Mouse (Mus musculus): ENCODE measurements at regions not wholly inside any gene's neighbourhood (a gene's known extent, or its start where the extent isn't known, plus 50 kb on each side); places are given as distances from the start of the nearest gene placed in this dataset.
A peak's percentile ranks its signal among the peaks of the same experiment; 100 is the strongest.

DNA sequence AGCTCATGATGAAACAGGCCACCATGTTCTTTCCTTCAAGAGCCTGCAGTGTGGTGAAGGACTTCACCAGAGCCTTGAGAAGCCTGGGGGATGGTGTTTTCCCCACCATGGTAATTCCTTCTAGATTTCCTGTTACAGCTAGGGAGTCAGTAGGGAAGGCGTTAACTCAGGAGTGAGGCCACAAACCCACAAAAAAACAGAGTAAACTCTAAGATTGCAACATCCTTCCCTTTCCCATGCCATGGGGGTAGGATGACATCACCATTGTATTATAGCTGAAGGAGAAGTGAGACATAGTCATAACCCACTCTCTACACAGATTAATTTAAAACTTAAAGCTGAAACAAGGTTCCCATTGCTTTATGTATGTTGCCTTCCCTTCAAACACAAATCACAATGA is 218.7 kb upstream of the F930015N05Rik start:
- DNase-seq: no peak

DNA sequence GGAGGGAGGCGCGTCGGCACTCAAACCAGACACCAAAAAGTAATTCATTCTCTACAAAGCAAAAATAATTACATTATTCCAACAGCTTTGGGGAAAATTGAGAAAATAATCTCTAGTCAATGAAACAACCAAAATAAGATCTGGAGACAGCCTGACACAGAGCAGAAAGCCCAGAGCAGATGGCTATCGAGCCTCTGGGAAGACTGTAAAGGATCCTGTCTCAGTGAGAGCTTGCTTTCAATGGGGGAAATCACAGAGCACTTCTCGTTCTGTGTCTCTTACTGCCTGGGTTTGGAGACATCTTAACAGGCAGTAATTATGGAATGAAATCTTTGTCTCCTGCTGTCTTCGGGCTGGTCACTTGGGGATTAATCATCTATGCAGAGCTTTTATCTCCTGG is 226.7 kb upstream of the F930015N05Rik start:
- DNase-seq: no peak

DNA sequence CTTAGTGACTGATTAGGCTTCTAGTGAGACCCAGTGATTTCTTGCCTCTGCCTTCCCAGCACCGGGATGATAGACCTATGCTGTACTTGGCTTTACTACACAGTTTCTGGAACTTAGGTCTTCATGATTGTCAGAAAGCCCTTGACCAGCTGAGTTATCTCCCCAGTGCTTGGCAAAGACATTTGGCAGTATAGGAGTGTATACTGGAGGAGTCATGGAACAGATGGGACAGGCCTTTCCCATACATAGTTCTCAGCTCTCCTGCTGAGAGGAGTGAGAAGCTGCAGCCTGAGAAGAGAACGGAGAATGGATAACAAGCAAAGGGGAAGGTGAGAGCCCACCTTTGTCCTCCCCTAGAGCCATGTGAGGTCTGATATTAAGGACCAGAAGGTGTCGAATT is 230.6 kb upstream of the F930015N05Rik start:
- DNase-seq: no peak

DNA sequence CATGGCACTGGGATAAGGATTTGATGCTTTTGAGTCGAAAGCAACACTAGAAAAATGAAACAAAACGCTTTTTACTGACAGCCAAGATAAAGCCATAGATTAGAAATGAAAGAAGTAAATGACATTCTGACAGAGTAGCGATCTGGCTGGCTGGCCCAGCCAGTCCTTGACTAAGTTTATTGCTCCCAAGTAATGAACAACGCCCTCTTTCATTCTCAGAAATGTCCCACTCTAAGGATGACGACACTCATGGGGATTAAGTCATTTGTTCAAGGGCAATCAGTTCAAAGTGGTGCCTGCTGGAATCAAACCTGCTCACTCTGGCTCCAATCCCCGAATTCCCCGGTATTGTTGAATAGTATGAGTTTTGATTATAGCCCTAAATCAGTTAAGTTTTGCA is 231.1 kb upstream of the F930015N05Rik start:
- no peak for DNase-seq

DNA sequence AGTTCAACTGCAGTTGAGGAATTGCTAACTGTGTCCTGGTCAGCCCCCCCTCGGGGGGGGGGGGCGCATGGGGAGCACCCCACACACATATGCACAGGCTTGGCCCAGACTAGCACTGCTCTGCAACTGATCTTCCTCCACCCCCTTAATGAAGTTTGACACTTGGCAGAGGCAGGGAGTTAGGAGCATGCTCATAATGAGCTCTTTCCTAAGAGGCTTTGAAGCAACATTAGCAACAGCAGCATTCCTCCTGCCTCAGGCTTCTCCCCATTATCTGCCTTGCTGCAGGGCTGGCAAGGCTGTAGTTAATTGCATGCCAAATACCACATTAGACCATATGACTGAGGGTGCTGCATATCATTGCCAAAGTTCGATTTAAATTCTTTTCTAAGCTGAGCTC is 235.4 kb upstream of the F930015N05Rik start:
- DNase-seq: no peak

DNA sequence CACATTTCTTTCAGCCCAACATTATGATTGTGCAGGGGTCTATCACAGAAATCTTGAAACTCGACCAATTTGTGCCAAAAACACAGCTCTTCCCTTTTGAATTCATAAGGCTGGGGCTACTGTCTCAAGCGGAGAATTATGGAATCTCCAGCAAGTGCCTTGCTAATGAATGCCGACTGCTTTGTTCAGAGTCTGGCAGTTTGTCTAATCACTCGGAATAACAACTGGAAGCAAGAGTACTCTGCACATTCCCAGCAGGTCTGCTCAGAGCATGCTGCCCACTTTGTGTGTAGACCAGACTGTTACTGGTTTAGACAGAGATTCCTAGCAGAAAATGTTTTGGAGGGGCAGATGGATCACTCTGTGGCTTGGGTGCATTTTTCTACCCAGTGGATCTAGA is 237.1 kb upstream of the F930015N05Rik start:
- no peak for DNase-seq

DNA sequence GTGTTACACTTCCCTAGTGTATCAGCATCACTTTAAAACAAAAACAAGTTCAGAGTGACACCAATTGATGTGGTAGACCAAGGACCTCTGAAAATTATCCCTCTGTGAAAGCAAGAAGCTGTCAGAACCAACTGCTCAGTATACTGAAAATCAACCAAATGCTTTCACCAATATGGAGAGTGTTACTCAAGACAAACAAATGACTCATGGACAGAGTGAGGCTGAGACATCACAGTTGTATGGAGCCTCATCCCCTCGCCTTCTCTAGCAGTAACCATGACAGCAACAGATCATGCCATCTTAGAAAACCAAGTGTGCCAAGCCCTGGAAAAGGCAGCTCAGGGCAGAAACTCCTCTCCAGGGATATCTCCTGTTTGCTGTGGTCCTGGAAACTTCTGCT is 267.3 kb upstream of the F930015N05Rik start:
- DNase-seq: no peak

DNA sequence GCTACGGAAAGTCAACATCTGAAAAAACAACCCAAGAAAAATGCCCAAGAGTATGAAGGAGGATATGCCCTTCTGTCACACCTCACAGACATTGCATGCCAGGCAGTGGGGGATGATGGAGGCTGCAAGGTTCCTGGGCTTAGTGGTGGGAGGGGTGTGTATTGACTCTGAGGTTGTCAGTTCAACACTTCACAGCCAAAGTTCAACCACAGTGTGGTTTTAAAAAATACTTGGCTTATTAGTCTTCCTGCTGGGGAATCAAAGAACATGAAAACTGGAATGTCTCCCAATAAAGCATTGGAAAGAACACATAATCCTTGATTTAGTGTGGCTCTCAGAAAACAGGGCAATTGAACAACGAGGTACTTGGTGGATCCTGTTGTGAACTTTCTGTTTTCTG is 267.0 kb upstream of the Elac2 start:
- DNase-seq: no peak

DNA sequence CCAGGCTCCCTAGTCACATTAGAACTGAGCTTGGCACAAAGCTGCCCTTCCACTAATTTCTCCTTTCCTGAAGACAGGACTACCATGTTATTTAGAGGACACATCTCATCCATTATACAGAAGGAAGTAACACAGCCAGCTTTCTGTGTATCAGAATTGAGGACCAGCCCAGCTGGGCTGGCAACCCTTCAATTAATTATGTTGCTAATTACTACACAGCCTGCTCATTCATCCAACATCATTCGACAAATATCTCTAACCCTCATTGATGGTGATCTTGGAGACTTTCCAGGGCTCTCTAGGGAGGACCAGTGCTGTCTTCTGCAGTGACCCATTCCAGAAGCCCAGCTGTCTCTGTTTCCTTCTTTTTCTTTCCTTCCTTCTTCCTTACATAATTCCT is 263.7 kb upstream of the Elac2 start:
- DNase-seq: no peak

DNA sequence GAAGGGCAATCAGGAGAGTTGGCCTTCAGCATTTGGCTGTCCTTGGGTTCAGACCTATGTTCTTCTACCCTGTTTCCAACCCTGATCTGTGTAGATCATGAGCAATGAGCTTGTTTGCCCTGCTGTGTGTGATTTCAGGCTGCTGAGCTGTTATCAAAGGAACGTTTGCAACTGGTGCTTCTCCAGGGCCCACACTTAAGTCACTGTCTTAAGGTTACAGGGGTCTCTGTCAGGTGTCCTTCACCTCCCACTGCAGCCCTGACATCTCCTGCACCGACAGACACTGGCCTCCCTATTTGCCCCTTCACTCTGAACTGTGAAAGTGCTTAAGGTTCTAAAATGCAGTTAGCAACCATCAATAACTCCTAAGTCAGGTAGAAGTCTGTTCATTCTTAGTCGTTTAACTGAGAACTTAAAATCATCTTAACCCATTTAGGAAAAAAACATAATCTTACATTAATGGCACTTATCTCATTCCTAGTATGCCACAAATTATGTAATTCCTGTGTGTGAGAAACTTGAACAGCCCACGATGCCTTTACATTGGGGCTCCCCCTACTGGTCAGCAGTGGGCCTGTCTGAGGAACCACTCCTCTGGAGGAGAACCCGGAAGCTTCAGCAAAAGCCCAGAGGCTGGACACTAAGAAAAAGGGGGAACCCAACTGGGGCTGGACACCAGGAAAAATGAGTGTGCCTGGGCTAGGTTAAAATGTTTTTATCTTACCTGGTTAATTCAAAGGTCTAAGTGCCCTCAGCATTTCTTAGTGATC is 260.3 kb upstream of the Elac2 start:
- DNase-seq: peak; percentile 66

DNA sequence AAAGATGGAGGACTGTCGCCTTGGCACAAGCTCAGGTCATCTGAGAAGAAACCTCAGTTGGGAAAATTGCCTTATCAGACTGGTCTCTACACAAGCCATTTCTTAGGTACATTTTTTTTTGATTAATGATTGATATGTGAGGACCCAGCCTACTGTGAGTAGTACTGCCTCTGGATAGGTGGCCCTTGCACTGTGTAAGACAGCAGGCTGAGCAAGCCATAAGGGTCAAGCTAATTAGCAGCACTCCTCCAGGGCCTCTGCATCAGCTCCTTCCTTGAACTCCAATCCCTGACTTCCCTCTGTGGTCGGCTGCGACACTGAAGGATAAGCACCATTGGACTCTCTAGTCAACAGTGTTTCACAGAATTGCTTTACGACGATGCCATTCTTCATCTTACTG is 252.6 kb upstream of the Elac2 start:
- no peak for DNase-seq

DNA sequence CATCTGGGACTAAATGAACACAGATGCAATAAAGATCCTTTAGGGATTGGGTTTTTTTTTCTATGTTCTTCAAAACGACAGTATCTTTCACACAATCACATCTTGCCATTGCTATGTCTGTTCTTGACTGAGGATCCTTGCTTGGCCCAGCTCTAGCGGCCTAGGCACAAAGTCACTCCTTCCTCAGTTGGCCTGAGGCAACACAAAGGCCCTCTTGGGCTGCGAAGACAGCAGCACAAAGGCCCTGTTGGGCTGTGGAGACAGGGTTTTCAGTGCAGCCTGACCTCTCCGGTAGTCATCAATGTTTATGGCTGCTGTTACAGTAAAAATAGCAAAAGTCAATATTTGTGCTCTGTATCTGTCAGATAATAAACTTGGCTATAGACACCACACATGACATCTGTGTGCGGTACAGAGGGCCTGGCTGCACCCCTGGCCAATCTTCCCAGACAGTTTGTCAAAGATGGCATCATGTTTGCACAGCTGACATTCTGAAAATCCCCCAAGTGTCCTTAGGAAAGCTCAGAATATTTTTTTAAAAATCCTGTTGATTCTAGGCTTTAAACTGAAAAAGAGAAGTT is 250.9 kb upstream of the Elac2 start:
- no peak for DNase-seq

DNA sequence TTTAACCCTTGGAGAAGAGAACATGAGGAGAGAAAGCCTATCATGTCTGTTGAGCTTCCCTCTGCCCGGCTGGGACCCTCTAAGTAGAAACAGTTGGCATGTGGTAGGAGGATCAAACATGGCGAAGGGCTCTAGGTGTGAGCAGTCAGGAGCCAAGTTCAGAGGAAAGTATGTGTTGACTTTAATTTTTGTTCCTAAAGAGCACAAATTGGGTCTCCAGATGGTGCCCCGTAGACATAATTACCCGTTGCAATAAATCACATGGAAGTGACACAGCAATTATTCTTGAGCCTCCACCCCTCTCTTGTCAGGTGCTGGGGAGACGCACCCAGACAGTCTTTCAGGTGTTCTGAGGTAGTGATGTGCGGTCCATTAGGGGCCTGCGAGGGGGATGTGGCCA is 239.9 kb upstream of the Elac2 start:
- no peak for DNase-seq

DNA sequence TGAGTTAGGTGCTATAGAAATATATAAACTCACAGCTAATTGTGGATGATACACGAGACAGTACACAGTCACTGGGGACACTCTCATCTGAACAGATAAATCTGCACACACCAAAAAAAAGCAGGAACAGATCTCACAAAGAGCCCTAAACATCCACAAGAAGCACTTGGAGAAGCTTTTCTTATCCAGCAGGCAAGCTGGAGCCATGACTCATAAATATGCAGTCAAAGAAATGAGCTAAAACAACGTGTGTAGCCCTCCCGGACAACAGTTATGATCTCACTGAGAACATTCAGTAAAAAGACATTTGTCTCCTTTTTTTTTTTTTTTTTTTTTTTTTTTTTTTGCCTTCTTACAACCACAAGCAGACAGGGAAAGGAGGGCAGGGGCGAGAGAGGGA is 235.1 kb upstream of the Elac2 start:
- no peak for DNase-seq

DNA sequence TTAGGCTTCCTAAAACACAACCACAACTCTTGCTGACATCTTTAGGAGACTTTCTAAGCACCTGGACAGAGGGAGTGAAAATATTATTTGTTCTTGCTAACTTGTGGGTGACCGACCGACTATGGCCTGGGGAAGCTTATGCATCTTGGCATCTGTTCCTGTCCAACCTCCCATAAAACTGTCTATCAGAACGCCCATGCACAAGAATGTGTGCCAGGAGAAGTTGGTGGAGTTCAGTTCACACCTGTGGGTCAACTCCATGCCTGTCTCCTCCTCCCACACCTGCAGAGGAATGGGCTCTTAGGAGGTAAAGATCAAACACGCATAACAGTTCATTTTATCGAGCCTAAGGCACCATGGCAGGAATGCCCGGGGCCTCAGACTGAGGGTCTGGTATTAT is 232.7 kb upstream of the Elac2 start:
- no peak for DNase-seq

DNA sequence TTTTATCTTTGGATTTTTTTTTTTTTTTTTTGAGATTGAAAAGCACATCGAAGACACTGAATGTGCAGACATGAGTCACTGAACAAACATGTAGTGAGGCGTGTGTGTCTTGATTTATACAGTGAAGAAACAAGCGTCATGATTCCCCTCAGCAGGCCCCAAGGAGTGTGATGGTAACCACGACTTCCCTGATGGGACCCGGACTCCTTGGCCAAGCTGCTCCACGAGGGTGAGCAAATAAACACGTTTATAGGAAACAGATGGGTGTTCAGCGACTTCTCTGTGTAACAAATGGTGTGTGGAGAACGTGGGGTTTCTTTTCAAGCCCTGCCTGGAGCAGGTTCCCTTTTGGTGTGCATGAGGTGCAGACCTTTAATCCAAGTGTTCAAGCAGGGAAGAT is 228.9 kb upstream of the Elac2 start:
- no peak for DNase-seq

DNA sequence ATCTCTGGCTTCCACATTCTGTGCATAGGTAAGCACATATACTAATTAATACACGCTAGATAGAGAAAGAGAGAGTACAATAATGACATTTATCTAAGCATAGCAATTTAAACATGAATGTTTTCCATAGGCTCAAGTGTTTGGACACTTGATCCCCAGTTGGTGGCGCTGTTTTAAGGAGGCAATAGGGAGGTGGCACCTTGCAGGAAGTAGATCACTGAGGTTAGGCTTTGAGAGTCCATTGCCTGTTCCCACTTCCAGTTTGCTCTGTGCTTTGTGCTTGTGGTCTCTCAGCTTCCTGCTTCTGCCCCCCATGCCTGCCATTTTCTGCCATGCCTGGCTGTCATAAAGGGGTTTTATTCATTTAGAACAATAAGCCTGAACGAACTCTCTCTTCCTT is 226.5 kb upstream of the Elac2 start:
- DNase-seq: no peak

DNA sequence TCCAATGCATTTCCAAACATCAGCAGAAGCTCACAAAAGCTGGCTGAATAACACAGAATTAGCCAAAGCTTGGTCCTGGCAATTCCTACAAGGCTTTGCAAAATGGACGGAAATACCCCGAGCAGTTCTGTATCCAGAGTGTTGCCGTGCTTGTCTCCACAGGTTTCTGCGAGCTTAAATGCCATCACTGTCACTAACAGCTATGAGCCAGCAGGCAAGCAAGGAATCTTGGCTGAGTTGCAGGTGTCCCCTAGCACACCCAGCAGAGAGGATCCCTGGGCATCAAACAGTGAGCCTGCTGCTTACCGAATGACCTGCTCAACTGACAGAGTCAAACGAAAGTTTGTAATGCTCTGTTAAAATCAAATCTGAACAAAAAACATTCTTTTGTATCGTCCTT is 226.0 kb upstream of the Elac2 start:
- DNase-seq: no peak

DNA sequence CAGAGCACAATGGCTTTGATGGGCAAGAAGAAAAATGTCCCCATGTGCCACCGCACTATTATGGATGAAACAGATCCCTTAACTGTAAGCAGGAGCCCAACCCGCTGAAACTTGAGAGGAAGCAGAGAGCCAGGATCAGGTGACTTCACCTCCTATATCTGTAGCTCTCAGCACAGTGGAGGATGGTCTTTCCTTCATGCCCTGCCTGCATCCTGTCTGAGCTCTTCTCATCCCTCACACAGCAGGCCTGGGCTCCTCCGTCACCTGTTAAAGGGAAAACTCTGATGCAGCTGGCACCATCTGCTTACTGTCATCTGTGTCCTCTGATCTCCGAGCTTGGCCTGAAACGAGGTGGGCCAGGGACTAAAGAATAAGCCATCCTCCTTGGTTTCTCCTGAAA is 224.8 kb upstream of the Elac2 start:
- no peak for DNase-seq

DNA sequence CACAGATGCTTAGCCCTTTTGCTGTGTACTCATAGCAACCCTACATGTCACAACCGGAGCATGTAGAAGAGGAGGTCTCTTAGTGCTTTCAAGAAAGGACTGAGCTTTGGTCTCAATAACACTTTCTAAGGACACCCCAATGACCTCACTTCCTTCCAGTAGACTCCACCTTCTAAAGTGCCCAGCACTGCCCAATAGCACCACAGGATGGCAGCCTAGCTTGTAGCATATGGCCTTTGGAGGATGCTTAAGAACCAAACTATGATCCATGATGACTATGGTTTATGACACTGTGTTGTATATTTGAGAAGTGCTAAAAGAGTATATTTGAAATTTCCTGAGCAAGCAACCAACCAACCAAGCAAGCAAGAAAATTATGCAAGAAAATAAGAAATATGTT is 223.3 kb upstream of the Elac2 start:
- DNase-seq: no peak

DNA sequence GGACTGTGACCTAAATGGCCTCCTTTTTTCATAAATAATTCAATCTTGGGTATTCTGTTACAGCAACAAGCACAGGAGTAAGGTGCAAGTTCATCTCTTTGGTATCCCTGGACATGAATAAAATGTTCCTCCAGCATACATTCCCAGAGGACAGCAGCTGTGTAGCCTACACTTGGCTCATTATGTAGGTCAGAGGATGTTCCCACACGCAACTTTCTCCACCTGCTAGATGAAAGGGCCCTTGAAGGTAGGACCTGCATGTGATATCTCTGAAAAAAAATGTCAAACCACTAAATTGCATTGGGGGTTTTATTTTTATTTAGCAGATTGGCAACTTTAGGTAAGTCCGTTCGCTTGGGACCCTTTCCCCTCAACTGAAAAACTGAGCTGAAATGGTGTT is 218.2 kb upstream of the Elac2 start:
- no peak for DNase-seq

DNA sequence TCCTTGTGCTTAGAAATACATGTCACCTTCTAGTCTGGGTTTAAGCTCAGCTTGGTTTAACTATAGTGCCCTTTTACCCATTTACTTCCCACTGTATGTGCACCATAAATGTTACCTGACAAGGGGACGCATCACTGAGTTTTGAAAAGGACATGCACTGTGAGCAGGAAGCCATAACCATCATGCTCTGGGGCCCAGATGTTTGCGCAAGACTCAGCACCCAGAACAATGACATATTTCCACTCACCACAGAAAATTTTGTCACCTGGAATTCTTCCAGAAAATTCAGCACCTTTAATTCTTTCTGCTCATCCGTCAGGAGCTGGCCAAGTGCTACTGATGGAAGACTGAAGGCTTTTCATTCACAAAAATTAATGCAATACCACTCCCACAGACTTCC is 216.1 kb upstream of the Elac2 start:
- no peak for DNase-seq

DNA sequence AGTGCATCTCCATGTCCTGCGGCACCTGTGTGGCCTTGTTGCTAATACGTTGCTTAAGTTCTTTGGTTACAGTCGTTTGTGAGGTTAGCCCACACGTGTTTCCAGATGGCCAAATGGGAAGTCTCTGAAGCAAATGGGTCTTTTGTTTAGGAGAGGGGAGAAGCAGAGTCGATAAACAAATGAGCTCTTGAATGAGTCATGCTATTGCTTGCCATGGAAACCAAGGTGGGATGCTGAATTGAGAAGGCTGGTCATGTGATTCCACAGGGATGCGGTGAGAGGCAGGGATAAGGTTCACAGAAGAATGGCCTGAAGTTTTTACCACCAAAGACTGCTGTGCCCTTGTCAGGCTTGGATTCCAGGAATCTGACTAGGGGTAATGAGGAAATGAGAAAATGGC is 214.8 kb upstream of the Elac2 start:
- DNase-seq: no peak

DNA sequence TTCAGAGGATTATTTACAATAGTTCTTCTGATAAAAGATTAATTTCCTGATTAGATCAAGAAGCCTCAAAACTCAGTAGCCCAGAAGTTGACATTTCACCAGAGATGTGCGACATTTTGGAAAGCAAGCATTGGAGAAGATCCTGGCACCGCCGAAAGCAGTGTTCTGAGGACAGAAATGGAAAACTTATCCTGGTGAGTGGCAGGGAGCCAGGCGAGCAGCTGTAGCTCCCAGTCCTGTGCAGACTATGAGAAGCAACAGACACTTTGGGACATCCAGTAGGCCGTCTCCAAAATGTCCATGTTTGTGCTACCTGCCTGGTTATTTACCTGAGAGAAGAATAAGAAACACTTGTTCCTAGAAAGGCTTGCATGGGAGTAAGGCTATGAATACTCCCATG is 202.1 kb upstream of the Elac2 start:
- no peak for DNase-seq
